Mouse (Mus musculus): Measurements from ENCODE around the gene Stip1. TPM values are rescaled to one million over a fixed set of nuclear protein-coding genes. Genes with fewer than 3 reads are reported as not detected.

The Stip1 gene
- polyA plus RNA-seq, 1 experiment from 2014 or later, result 104 TPM

DNA sequence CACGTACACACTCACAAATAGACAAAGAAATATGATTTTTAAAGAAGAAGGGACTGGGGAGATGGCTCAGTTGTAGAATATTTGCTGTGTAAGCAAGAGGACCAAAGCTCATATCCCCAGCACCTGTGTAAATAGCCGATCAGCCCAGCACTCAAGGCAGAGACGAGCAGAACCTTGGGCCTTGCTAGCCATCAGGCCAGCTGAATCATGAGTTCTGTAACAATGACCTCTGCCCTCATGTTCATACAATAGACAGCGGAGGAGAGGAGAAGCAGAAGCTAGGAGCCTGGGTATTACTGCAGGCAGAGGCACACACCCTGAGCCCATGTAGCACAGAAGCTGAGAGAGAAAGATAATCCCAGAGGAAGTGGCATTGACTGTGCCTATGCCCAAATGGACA, 27.3 kb downstream of the Stip1 start:
- peaks cover 8% of the 10 kb centered on the region for H3K4me1 ChIP-seq (ENCODE audit: control insufficient read depth, low read depth, low read length)
- no peak overlapping the region for H3K9ac ChIP-seq (ENCODE audit: low read depth, low read length)
- no peak overlapping the region for H3K4me2 ChIP-seq (ENCODE audit: low read depth, low read length)
- no peak overlapping the region for H3K27ac ChIP-seq (ENCODE audit: low read length)
- ATAC-seq (ENCODE audit: low read depth), result 0 out of 2 replicates have a peak, but pooled peaks have one; percentile 11
- H3K27me3 ChIP-seq (ENCODE audit: control insufficient read depth, insufficient read depth, low read depth, low read length), result no peaks in the 10 kb centered on the region
- H3K9me3 ChIP-seq (replicated peaks; ENCODE audit: control insufficient read depth, low read length), result no peaks in the 10 kb centered on the region
- 67% methylated on average over 4 of the region's 4 CpGs for WGBS (ENCODE audit: insufficient replicate concordance)
- H3K4me3 ChIP-seq (ENCODE audit: low read depth, low read length), result no peak overlapping the region
- peaks cover 22% of the 10 kb centered on the region for H3K36me3 ChIP-seq (ENCODE audit: control insufficient read depth, insufficient read depth)

- WGBS (ENCODE audit: insufficient replicate concordance), result 83% methylated on average over 9 of the region's 9 CpGs
- ATAC-seq (ENCODE audit: low read depth), result no peak
- Histone ChIP-seq H3K4me2 (ENCODE audit: low read depth, low read length) (no peak overlapping the region), H3K4me3 (ENCODE audit: low read depth, low read length) (no peak overlapping the region), H3K4me1 (ENCODE audit: control insufficient read depth, low read depth, low read length) (no peaks in the 10 kb centered on the region), H3K9ac (ENCODE audit: low read depth, low read length) (no peak overlapping the region), H3K27me3 (ENCODE audit: control insufficient read depth, insufficient read depth, low read depth, low read length) (no peaks in the 10 kb centered on the region), H3K36me3 (ENCODE audit: control insufficient read depth, insufficient read depth) (peaks cover 9% of the 10 kb centered on the region), H3K27ac (ENCODE audit: low read length) (no peak overlapping the region), H3K9me3 (replicated peaks; ENCODE audit: control insufficient read depth, low read length) (no peaks in the 10 kb centered on the region)
These were observed 32.7 kb downstream of the Stip1 start for GRCm38 (mm10) chr19:7006892-7007593.

GRCm38 (mm10) chr19:6999360-7000063, 40.3 kb downstream of the Stip1 start:
- no peak for ATAC-seq (ENCODE audit: low read depth)
- Histone ChIP-seq H3K4me3 (ENCODE audit: low read depth, low read length) (no peak overlapping the region), H3K9ac (ENCODE audit: low read depth, low read length) (no peak overlapping the region), H3K4me1 (ENCODE audit: control insufficient read depth, low read depth, low read length) (peaks cover 18% of the 10 kb centered on the region), H3K9me3 (replicated peaks; ENCODE audit: control insufficient read depth, low read length) (no peaks in the 10 kb centered on the region), H3K27me3 (ENCODE audit: control insufficient read depth, insufficient read depth, low read depth, low read length) (no peaks in the 10 kb centered on the region), H3K4me2 (ENCODE audit: low read depth, low read length) (no peak overlapping the region), H3K27ac (ENCODE audit: low read length) (no peak overlapping the region), H3K36me3 (ENCODE audit: control insufficient read depth, insufficient read depth) (peaks cover 43% of the 10 kb centered on the region)
- WGBS (ENCODE audit: insufficient replicate concordance), result 86% methylated on average over 19 of the region's 19 CpGs

GRCm38 (mm10) chr19:6997721-6998290, 42.0 kb downstream of the Stip1 start:
- peaks cover 41% of the 10 kb centered on the region for H3K36me3 ChIP-seq (ENCODE audit: control insufficient read depth, insufficient read depth)
- ATAC-seq (ENCODE audit: low read depth), result no peak
- peaks cover 26% of the 10 kb centered on the region for H3K4me1 ChIP-seq (ENCODE audit: control insufficient read depth, low read depth, low read length)
- WGBS (ENCODE audit: insufficient replicate concordance), result 80% methylated on average over 9 of the region's 9 CpGs
- no peak overlapping the region for H3K27ac ChIP-seq (ENCODE audit: low read length)
- H3K4me2 ChIP-seq (ENCODE audit: low read depth, low read length), result no peak overlapping the region
- H3K27me3 ChIP-seq (ENCODE audit: control insufficient read depth, insufficient read depth, low read depth, low read length), result no peaks in the 10 kb centered on the region
- H3K4me3 ChIP-seq (ENCODE audit: low read depth, low read length), result no peak overlapping the region
- no peaks in the 10 kb centered on the region for H3K9me3 ChIP-seq (replicated peaks; ENCODE audit: control insufficient read depth, low read length)
- no peak overlapping the region for H3K9ac ChIP-seq (ENCODE audit: low read depth, low read length)

DNA sequence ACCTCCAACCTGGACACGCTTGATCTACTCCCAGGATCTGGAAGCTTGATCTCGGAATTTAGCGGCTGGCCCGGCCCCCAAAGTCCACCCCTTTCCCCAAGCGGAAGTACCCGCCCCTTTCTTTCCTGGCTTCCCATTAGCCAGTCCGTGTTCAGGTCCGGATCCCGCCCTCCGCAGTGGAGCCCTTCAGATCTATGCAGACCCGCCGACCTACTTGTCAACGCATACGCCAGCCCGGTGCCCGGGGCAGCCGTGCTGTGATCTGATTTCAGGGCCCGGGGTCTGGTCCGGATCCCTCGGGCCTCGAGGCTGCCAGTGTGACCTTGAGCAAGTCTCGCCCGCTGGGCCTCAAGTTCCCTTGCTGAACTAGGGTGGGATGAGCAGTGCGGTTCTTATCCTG, 43.8 kb downstream of the Stip1 start, which contains the start of the genes Nudt22 and Trpt1:
Gene Nudt22 (minus strand): TSS at position 112 of the 400 bp plus-strand sequence.
Gene Trpt1 (plus strand): TSS at position 126 of the 400 bp plus-strand sequence.
- WGBS (ENCODE audit: insufficient replicate concordance), result under 1% methylated on average over 24 of the region's 24 CpGs
- peak; percentile 67 for ATAC-seq (ENCODE audit: low read depth)
- H3K4me1 ChIP-seq (ENCODE audit: control insufficient read depth, low read depth, low read length), result peaks cover 34% of the 10 kb centered on the region

GRCm38 (mm10) chr19:6995255-6995991, 44.3 kb downstream of the Stip1 start:
- 44% methylated on average over 20 of the region's 21 CpGs for WGBS (ENCODE audit: insufficient replicate concordance)
- peak overlapping the region; percentile 64 for H3K9ac ChIP-seq (ENCODE audit: low read depth, low read length)
- H3K27me3 ChIP-seq (ENCODE audit: control insufficient read depth, insufficient read depth, low read depth, low read length), result no peaks in the 10 kb centered on the region
- no peak for ATAC-seq (ENCODE audit: low read depth)
- H3K9me3 ChIP-seq (replicated peaks; ENCODE audit: control insufficient read depth, low read length), result no peaks in the 10 kb centered on the region
- H3K36me3 ChIP-seq (ENCODE audit: control insufficient read depth, insufficient read depth), result peaks cover 25% of the 10 kb centered on the region
- H3K27ac ChIP-seq (ENCODE audit: low read length), result peak overlapping the region; percentile 22; the same call in 1 of the 2 replicates
- H3K4me3 ChIP-seq (ENCODE audit: low read depth, low read length), result peak overlapping the region; percentile 64
- H3K4me1 ChIP-seq (ENCODE audit: control insufficient read depth, low read depth, low read length), result peaks cover 34% of the 10 kb centered on the region
- peak overlapping the region; percentile 89 for H3K4me2 ChIP-seq (ENCODE audit: low read depth, low read length)

More for the DNA sequence above, 43.8 kb downstream of the Stip1 start, which contains the start of the genes Nudt22 and Trpt1:
- peaks cover 26% of the 10 kb centered on the region for H3K36me3 ChIP-seq (ENCODE audit: control insufficient read depth, insufficient read depth)
- H3K4me3 ChIP-seq (ENCODE audit: low read depth, low read length), result peak within 1 kb of the TSS; percentile 64
- no peaks in the 10 kb centered on the region for H3K27me3 ChIP-seq (ENCODE audit: control insufficient read depth, insufficient read depth, low read depth, low read length)
- H3K9me3 ChIP-seq (replicated peaks; ENCODE audit: control insufficient read depth, low read length), result no peaks in the 10 kb centered on the region
- peak within 1 kb of the TSS; percentile 64 for H3K9ac ChIP-seq (ENCODE audit: low read depth, low read length)
- H3K27ac ChIP-seq (ENCODE audit: low read length), result peak within 1 kb of the TSS; percentile 22; the same call in 1 of the 2 replicates
- peak within 1 kb of the TSS; percentile 89 for H3K4me2 ChIP-seq (ENCODE audit: low read depth, low read length)

- no peak for ATAC-seq (ENCODE audit: low read depth)
- Histone ChIP-seq H3K4me3 (ENCODE audit: low read depth, low read length) (no peak overlapping the region), H3K9me3 (replicated peaks; ENCODE audit: control insufficient read depth, low read length) (no peaks in the 10 kb centered on the region), H3K4me1 (ENCODE audit: control insufficient read depth, low read depth, low read length) (peaks cover 34% of the 10 kb centered on the region), H3K27ac (ENCODE audit: low read length) (no peak overlapping the region), H3K27me3 (ENCODE audit: control insufficient read depth, insufficient read depth, low read depth, low read length) (no peaks in the 10 kb centered on the region), H3K4me2 (ENCODE audit: low read depth, low read length) (no peak overlapping the region), H3K36me3 (ENCODE audit: control insufficient read depth, insufficient read depth) (peaks cover 15% of the 10 kb centered on the region), H3K9ac (ENCODE audit: low read depth, low read length) (no peak overlapping the region)
- 79% methylated on average over 8 of the region's 8 CpGs for WGBS (ENCODE audit: insufficient replicate concordance)
These were observed 45.3 kb downstream of the Stip1 start for GRCm38 (mm10) chr19:6994489-6994888.

- ATAC-seq (ENCODE audit: low read depth), result no peak
- H3K9me3 ChIP-seq (replicated peaks; ENCODE audit: control insufficient read depth, low read length), result no peaks in the 10 kb centered on the region
- peaks cover 34% of the 10 kb centered on the region for H3K4me1 ChIP-seq (ENCODE audit: control insufficient read depth, low read depth, low read length)
- no peaks in the 10 kb centered on the region for H3K27me3 ChIP-seq (ENCODE audit: control insufficient read depth, insufficient read depth, low read depth, low read length)
- 77% methylated on average over 8 of the region's 8 CpGs for WGBS (ENCODE audit: insufficient replicate concordance)
- H3K4me3 ChIP-seq (ENCODE audit: low read depth, low read length), result no peak overlapping the region
- H3K27ac ChIP-seq (ENCODE audit: low read length), result no peak overlapping the region
- H3K9ac ChIP-seq (ENCODE audit: low read depth, low read length), result no peak overlapping the region
- no peak overlapping the region for H3K4me2 ChIP-seq (ENCODE audit: low read depth, low read length)
- H3K36me3 ChIP-seq (ENCODE audit: control insufficient read depth, insufficient read depth), result peaks cover 11% of the 10 kb centered on the region
These were observed 45.8 kb downstream of the Stip1 start for GRCm38 (mm10) chr19:6994002-6994401.
